In the genomic region with DNA sequence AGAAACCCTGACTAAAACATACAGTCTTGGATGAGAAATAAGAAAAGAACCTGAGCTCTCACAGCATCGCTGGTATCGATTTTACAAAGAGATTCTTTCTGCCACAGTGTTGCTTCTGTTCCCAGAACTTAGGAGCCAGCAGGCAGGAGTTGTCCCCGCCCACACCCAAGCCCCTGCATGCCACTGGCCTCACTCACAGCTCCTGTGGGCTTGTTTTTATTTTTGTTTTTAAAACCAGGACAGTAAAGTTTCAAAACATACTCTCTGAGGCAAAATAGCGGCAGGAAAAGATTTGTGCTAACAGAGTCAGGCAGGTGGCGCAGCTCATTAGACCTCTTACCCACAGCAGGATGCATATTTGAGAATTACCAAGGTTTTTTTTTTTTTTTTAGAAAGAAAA, we compare ENCODE assay signal across 16 mouse cellular contexts.
"Had no signal": no experiment of that assay in that cellular context is flagged by ENCODE, and none has a peak within 500 bp of the region (broad histone marks: within the 10 kb centered on the region; RNA-seq: fewer than 3 reads in every experiment).

No protein-coding gene starts in this region.

- ATAC-seq: liver, postnatal 0 days had no signal

- H3K9ac ChIP-seq: limb, embryonic 12.5 days; liver, embryonic 13.5 days; liver, postnatal 0 days; lung, embryonic 15.5 days; midbrain, embryonic 12.5 days had no signal

- H3K4me2 ChIP-seq: limb, embryonic 12.5 days; liver, embryonic 13.5 days; lung, embryonic 15.5 days; midbrain, embryonic 12.5 days had no signal

- H3K9me3 ChIP-seq: liver, embryonic 13.5 days; lung, embryonic 15.5 days; midbrain, embryonic 12.5 days had no signal

- H3K27me3 ChIP-seq: limb, embryonic 12.5 days; liver, embryonic 13.5 days; lung, embryonic 15.5 days; midbrain, embryonic 12.5 days had no signal

- H3K4me1 ChIP-seq: liver, embryonic 13.5 days; lung, embryonic 15.5 days had no signal

- H3K36me3 ChIP-seq: limb, embryonic 12.5 days; liver, embryonic 13.5 days; lung, embryonic 15.5 days; midbrain, embryonic 12.5 days had no signal

- DNase-seq: kidney, postnatal 10 days; kidney, postnatal 4 days; liver; liver, embryonic 13.5 days; liver, postnatal 0 days; lung, postnatal 14 days; right cerebral cortex, postnatal 25 days; thymus, adult 2 months; thymus, postnatal 25 days had no signal

- H3K4me3 ChIP-seq: layer of hippocampus, adult 2 months; limb, embryonic 12.5 days; liver, embryonic 13.5 days; lung, embryonic 15.5 days; megakaryocyte, embryonic 14.5 days; midbrain, embryonic 12.5 days had no signal

- H3K27ac ChIP-seq: layer of hippocampus, adult 2 months; limb, embryonic 12.5 days; liver, embryonic 13.5 days; lung, embryonic 15.5 days; macrophage; midbrain, embryonic 12.5 days; stomach, postnatal 0 days had no signal
